Mouse (Mus musculus) neural tube, embryonic 12.5 days (tissue): ENCODE measurements around the gene Slc7a10. TPM values are rescaled to one million over a fixed set of nuclear protein-coding genes. Genes with fewer than 3 reads are reported as not detected.

Experiments
- ATAC-seq: fragments of 200-750 bp; cut with Nextera tagmentation; 2 replicates; pipeline ENCODE4 v1.8.0; 2017; ENCODE audit warnings: low read depth, mild to moderate bottlenecking, moderate TSS enrichment, moderate library complexity; ENCODE audit not compliant: low FRiP score
- H3K27ac ChIP-seq: fragments of 300-500 bp; sonication (generic); 2 replicates; pipeline ENCODE4 v1.5.1; 2016
- H3K27me3 ChIP-seq: fragments of 300-500 bp; sonication (generic); replicated peaks from 2 replicates; pipeline ENCODE4 v1.6.1; 2016; ENCODE audit warnings: mild to moderate bottlenecking
- H3K36me3 ChIP-seq: fragments of 300-500 bp; sonication (generic); 2 replicates; pipeline ENCODE4 v1.6.1; 2016; ENCODE audit warnings: mild to moderate bottlenecking
- H3K4me1 ChIP-seq: fragments of 300-500 bp; sonication (generic); 2 replicates; pipeline ENCODE4 v1.6.1; 2016
- H3K4me2 ChIP-seq: fragments of 300-500 bp; sonication (generic); replicated peaks from 2 replicates; pipeline ENCODE4 v1.6.1; 2016; ENCODE audit warnings: mild to moderate bottlenecking
- H3K4me3 ChIP-seq: fragments of 300-500 bp; sonication (generic); 2 replicates; pipeline ENCODE4 v1.5.1; 2016
- H3K9ac ChIP-seq: fragments of 300-500 bp; sonication (generic); 2 replicates; pipeline ENCODE4 v1.6.1; 2016; ENCODE audit warnings: mild to moderate bottlenecking
- H3K9me3 ChIP-seq: fragments of 300-500 bp; sonication (generic); 2 replicates; pipeline ENCODE4 v1.6.1; 2016; ENCODE audit warnings: mild to moderate bottlenecking
- WGBS: fragments of 180-500 bp; shearing (Covaris S2); methylation state at CpG from one replicate; pipeline ENCODE4 v1.1.7; 2016; 5-methylcytosine and 5-hydroxymethylcytosine counted together
- polyA plus RNA-seq: library from polyadenylated mRNA; unstranded; fragments of >200 nt; fragmentation: Nextera tagmentation; extraction: Ambion mirVana; gene quantifications from 2 replicates; pipeline ENCODE4 v1.2.1, GENCODE M21; 2016

The Slc7a10 gene
- 1.4 and 1.7 TPM in 2 replicates for polyA plus RNA-seq

- peak; percentile 23; the same call in 1 of the 2 replicates for ATAC-seq
- peak within 1 kb of the TSS; percentile 65 for H3K4me2 ChIP-seq
- H3K27ac ChIP-seq = no peak within 1 kb of the TSS
- 2% methylated on average over 42 of the region's 43 CpGs for WGBS
- H3K9me3 ChIP-seq = no peaks in the 10 kb centered on the region
- 0 out of 2 replicates have a peak within 1 kb of the TSS, but pooled peaks have one; percentile 22 for H3K9ac ChIP-seq
- peak within 1 kb of the TSS; percentile 31 for H3K4me3 ChIP-seq
- peaks cover 50% of the 10 kb centered on the region for H3K27me3 ChIP-seq
- no peaks in the 10 kb centered on the region for H3K36me3 ChIP-seq
- H3K4me1 ChIP-seq = peaks cover 16% of the 10 kb centered on the region
Measured at GRCm38 (mm10) chr7:35185889-35186569, at the start of gene Slc7a10. Gene Slc7a10, plus strand, starts transcription at chr7:35186385.

- no peak for ATAC-seq
- Histone ChIP-seq H3K27ac (no peak overlapping the region), H3K4me1 (no peaks in the 10 kb centered on the region), H3K27me3 (no peaks in the 10 kb centered on the region), H3K36me3 (no peaks in the 10 kb centered on the region), H3K9ac (no peak overlapping the region), H3K9me3 (no peaks in the 10 kb centered on the region), H3K4me3 (no peak overlapping the region), H3K4me2 (no peak overlapping the region)
- WGBS = 85% methylated on average over 1 of the region's 1 CpGs
Measured at GRCm38 (mm10) chr7:35137524-35137923, 48.7 kb upstream of the Slc7a10 start.

DNA sequence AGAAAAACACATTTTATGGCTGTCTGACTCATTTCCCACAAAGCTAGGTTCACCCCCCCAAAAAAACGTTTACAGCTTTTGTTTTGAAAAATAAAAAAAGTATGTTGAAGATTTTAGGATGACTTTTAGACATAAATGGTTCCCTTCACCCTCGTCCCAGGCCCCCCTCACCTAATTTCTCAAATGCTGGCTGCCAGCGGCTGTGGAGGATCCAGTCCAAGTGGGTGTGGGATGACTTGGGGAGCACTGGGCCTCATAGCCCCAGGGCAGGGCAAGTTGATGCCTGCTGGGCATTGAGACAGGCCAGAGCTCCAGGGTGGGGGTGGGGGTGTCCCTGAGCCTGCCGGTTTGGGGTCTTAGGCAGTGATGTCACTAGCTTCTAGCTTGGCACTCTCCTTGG lies 47.7 kb upstream of the Slc7a10 start:
- Histone ChIP-seq H3K9ac (no peak overlapping the region), H3K27me3 (no peaks in the 10 kb centered on the region), H3K4me3 (no peak overlapping the region), H3K27ac (no peak overlapping the region), H3K4me1 (no peaks in the 10 kb centered on the region), H3K9me3 (no peaks in the 10 kb centered on the region), H3K4me2 (no peak overlapping the region), H3K36me3 (no peaks in the 10 kb centered on the region)
- ATAC-seq = no peak
- 67% methylated on average over 4 of the region's 4 CpGs for WGBS

GRCm38 (mm10) chr7:35139880-35140279 lies 46.3 kb upstream of the Slc7a10 start:
- WGBS = 86% methylated on average over 5 of the region's 5 CpGs
- H3K27me3 ChIP-seq = no peaks in the 10 kb centered on the region

GRCm38 (mm10) chr7:35141519-35141918 lies 44.7 kb upstream of the Slc7a10 start:
- Histone ChIP-seq H3K9ac (no peak overlapping the region), H3K4me3 (no peak overlapping the region), H3K9me3 (no peaks in the 10 kb centered on the region), H3K4me1 (no peaks in the 10 kb centered on the region), H3K27ac (no peak overlapping the region), H3K4me2 (no peak overlapping the region), H3K27me3 (no peaks in the 10 kb centered on the region), H3K36me3 (no peaks in the 10 kb centered on the region)
- WGBS = 76% methylated on average over 5 of the region's 5 CpGs
- no peak for ATAC-seq

More at GRCm38 (mm10) chr7:35139880-35140279, 46.3 kb upstream of the Slc7a10 start:
- Histone ChIP-seq H3K36me3 (no peaks in the 10 kb centered on the region), H3K4me3 (no peak overlapping the region), H3K9me3 (no peaks in the 10 kb centered on the region), H3K4me1 (no peaks in the 10 kb centered on the region), H3K27ac (no peak overlapping the region), H3K4me2 (no peak overlapping the region), H3K9ac (no peak overlapping the region)
- no peak for ATAC-seq

- H3K4me3 ChIP-seq = no peak overlapping the region
- H3K9ac ChIP-seq = no peak overlapping the region
- 0 out of 2 replicates have a peak, but pooled peaks cover 2% of the 10 kb centered on the region for H3K4me1 ChIP-seq
- no peaks in the 10 kb centered on the region for H3K36me3 ChIP-seq
- 76% methylated on average over 8 of the region's 8 CpGs for WGBS
- H3K27ac ChIP-seq = no peak overlapping the region
- no peaks in the 10 kb centered on the region for H3K9me3 ChIP-seq
- ATAC-seq = no peak
- H3K4me2 ChIP-seq = no peak overlapping the region
- no peaks in the 10 kb centered on the region for H3K27me3 ChIP-seq
Measured at GRCm38 (mm10) chr7:35142522-35142921, 43.7 kb upstream of the Slc7a10 start.

DNA sequence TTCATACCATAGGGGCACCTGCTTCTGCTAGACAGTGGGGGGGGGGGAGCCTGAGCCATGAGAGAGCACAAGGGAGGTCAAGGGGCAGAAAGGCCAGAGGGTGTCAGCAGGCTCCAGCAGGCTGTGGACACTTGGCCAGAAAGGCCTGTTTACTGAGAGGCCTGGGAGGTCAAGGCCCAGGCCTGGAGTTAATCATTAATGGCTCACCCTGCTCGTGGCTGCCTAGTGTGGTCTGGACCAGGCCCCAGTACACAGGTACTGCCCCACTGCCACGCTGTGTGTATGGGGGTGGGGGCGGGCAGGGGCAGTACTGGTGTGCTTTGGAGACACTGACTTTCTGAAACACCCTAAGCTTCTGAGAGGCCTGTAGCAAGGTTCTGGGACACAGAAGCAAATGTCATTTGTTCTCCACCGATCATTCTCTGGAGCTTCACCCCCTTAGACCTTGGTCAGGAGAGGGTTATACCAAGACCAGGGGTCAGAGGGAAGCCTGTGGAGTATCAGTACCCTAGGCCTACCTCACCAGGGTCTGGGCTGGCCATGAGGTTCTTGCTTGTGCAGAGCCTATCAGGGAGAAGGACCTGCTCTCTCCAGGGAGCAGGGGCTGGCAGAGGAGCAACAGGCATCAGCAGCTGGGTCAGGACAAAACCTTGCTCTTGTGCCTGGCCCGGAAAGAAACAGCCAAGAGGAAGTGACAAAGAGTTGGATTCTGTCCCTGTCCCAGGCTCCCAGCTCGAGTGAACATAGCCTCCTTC lies 42.1 kb upstream of the Slc7a10 start:
- Histone ChIP-seq H3K4me1 (0 out of 2 replicates have a peak, but pooled peaks cover 4% of the 10 kb centered on the region), H3K4me3 (no peak overlapping the region), H3K36me3 (no peaks in the 10 kb centered on the region), H3K4me2 (no peak overlapping the region), H3K9me3 (no peaks in the 10 kb centered on the region), H3K27me3 (no peaks in the 10 kb centered on the region), H3K27ac (no peak overlapping the region), H3K9ac (no peak overlapping the region)
- no peak for ATAC-seq
- 65% methylated on average over 6 of the region's 6 CpGs for WGBS

DNA sequence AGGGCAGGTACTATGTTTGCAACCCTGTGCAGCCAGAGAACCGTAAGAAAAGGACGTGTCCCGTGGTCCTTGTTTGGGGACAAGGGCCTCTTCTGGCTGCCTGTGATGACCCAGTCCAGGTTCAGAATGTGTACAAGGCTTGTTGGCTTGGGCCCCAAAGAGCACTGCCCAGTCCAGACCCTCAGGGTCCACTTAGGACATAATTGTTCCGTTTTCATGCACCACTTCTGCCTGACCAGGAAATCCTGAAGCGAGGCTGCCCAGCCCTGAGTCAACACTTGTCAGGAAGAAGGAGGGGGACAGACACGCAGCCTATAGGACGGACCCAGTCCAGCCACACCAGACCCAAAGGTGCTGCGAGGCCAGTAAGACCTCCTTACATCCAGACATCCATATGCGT lies 41.1 kb upstream of the Slc7a10 start:
- Histone ChIP-seq H3K4me2 (no peak overlapping the region), H3K36me3 (no peaks in the 10 kb centered on the region), H3K9ac (no peak overlapping the region), H3K9me3 (no peaks in the 10 kb centered on the region), H3K4me3 (no peak overlapping the region), H3K27me3 (no peaks in the 10 kb centered on the region), H3K27ac (no peak overlapping the region), H3K4me1 (0 out of 2 replicates have a peak, but pooled peaks cover 4% of the 10 kb centered on the region)
- 82% methylated on average over 9 of the region's 9 CpGs for WGBS
- ATAC-seq = no peak

DNA sequence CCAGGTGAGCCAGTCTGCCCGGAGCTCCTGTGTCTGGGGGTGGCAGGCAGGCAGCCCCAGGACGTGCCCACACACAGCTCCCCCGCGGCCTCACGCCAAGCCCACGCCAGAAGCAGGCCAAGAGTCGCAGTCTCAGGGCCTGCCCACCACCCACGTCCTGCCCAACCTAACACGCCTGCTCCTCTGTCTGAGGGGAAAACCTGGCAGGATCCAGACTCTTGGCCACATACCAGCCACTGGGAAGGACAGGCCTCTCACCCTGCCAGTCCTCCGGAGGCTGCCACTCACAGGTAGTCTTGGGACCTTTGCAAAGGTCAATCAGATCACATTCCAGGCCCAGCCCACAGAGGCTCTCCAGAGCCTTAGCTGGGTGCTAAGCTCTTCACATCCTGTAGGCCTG lies 39.9 kb upstream of the Slc7a10 start:
- H3K27ac ChIP-seq = no peak overlapping the region
- H3K27me3 ChIP-seq = no peaks in the 10 kb centered on the region
- H3K9ac ChIP-seq = no peak overlapping the region
- WGBS = 92% methylated on average over 10 of the region's 10 CpGs
- H3K4me3 ChIP-seq = no peak overlapping the region
- H3K36me3 ChIP-seq = no peaks in the 10 kb centered on the region
- no peak overlapping the region for H3K4me2 ChIP-seq
- H3K4me1 ChIP-seq = 0 out of 2 replicates have a peak, but pooled peaks cover 4% of the 10 kb centered on the region
- ATAC-seq = no peak
- no peaks in the 10 kb centered on the region for H3K9me3 ChIP-seq

- H3K4me1 ChIP-seq = 0 out of 2 replicates have a peak, but pooled peaks cover 4% of the 10 kb centered on the region
- H3K9ac ChIP-seq = no peak overlapping the region
- no peak overlapping the region for H3K4me3 ChIP-seq
- 79% methylated on average over 15 of the region's 15 CpGs for WGBS
- no peaks in the 10 kb centered on the region for H3K9me3 ChIP-seq
- no peak for ATAC-seq
- no peaks in the 10 kb centered on the region for H3K36me3 ChIP-seq
- no peaks in the 10 kb centered on the region for H3K27me3 ChIP-seq
- H3K27ac ChIP-seq = no peak overlapping the region
- H3K4me2 ChIP-seq = no peak overlapping the region
Measured at GRCm38 (mm10) chr7:35149616-35150433, 36.4 kb upstream of the Slc7a10 start.

- Histone ChIP-seq H3K27me3 (no peaks in the 10 kb centered on the region), H3K9ac (no peak overlapping the region), H3K4me3 (no peak overlapping the region), H3K4me2 (no peak overlapping the region), H3K27ac (no peak overlapping the region), H3K4me1 (0 out of 2 replicates have a peak, but pooled peaks cover 4% of the 10 kb centered on the region), H3K36me3 (no peaks in the 10 kb centered on the region), H3K9me3 (no peaks in the 10 kb centered on the region)
- no peak for ATAC-seq
- 85% methylated on average over 5 of the region's 5 CpGs for WGBS
Measured at GRCm38 (mm10) chr7:35150860-35151259, 35.3 kb upstream of the Slc7a10 start.

DNA sequence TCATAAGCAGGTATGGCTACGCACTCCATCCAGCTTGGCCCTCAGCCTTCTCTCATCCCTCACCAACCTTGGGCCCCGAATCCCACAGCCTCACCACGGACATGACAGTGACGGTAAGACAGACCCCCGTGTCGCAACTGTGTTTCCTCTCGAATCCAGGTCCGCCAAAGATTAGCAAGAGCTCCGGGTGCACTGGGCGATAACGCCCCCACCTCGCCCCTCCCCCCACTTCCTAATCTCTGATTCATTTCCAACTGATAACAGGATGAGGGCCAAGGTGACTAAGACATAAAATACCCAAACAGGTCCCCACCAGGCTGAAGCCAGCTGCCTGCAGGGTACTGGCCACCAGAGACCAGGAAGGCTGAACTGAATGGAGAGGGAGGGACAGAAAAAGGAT lies 31.7 kb upstream of the Slc7a10 start:
- H3K4me2 ChIP-seq = no peak overlapping the region
- ATAC-seq = no peak
- H3K4me3 ChIP-seq = no peak overlapping the region
- no peaks in the 10 kb centered on the region for H3K4me1 ChIP-seq
- no peak overlapping the region for H3K27ac ChIP-seq
- H3K27me3 ChIP-seq = no peaks in the 10 kb centered on the region
- no peaks in the 10 kb centered on the region for H3K36me3 ChIP-seq
- no peak overlapping the region for H3K9ac ChIP-seq
- H3K9me3 ChIP-seq = no peaks in the 10 kb centered on the region
- 83% methylated on average over 12 of the region's 12 CpGs for WGBS
